Mouse (Mus musculus) hindbrain, embryonic 14.5 days (tissue): Measurements from ENCODE around the gene Grk5. TPM values are rescaled to one million over a fixed set of nuclear protein-coding genes. Genes with fewer than 3 reads are reported as not detected.

ENCODE experiments used
- ATAC-seq: fragments of 200-750 bp; cut with Nextera tagmentation; 2 replicates; pipeline ENCODE4 v1.8.0; 2017; ENCODE audit warnings: moderate number of reproducible peaks, mild to moderate bottlenecking, moderate TSS enrichment, moderate library complexity; ENCODE audit not compliant: low FRiP score
- DNase-seq: peaks from one replicate; pipeline ENCODE4 v3.0.0-alpha.2; 2015; ENCODE audit warnings: low spot score
- H3K27ac ChIP-seq: fragments of 300-500 bp; sonication (generic); 2 replicates; pipeline ENCODE4 v1.5.1; 2014; ENCODE audit warnings: mild to moderate bottlenecking, moderate library complexity
- H3K27me3 ChIP-seq: fragments of 300-500 bp; sonication (generic); 2 replicates; pipeline ENCODE4 v1.6.1; 2014; ENCODE audit warnings: mild to moderate bottlenecking, low read length, mixed read lengths; ENCODE audit not compliant: control insufficient read depth, insufficient read depth
- H3K36me3 ChIP-seq: fragments of 300-500 bp; sonication (generic); replicated peaks from 2 replicates; pipeline ENCODE4 v1.6.1; 2014; ENCODE audit not compliant: control insufficient read depth, insufficient read depth
- H3K4me1 ChIP-seq: fragments of 300-500 bp; sonication (generic); replicated peaks from 2 replicates; pipeline ENCODE4 v1.6.1; 2014; ENCODE audit warnings: antibody characterized with exemption, low read length, mixed read lengths; ENCODE audit not compliant: control insufficient read depth, insufficient read depth
- H3K4me2 ChIP-seq: fragments of 300-500 bp; sonication (generic); replicated peaks from 2 replicates; pipeline ENCODE4 v1.6.1; 2014; ENCODE audit warnings: mild to moderate bottlenecking, moderate library complexity
- H3K4me3 ChIP-seq: fragments of 300-500 bp; sonication (generic); replicated peaks from 2 replicates; pipeline ENCODE4 v1.5.1; 2014; ENCODE audit warnings: mild to moderate bottlenecking, low read length
- H3K9ac ChIP-seq: fragments of 300-500 bp; sonication (generic); 2 replicates; pipeline ENCODE4 v1.6.1; 2014
- H3K9me3 ChIP-seq: fragments of 300-500 bp; sonication (generic); 2 replicates; pipeline ENCODE4 v1.6.1; 2016; ENCODE audit warnings: low read length; ENCODE audit not compliant: control insufficient read depth
- WGBS: fragments of 180-500 bp; shearing (Covaris S2); extraction: QIAGEN DNeasy Blood & Tissue Kit; methylation state at CpG from one replicate; pipeline ENCODE4 v1.1.7; 2014; 5-methylcytosine and 5-hydroxymethylcytosine counted together
- polyA plus RNA-seq: library from polyadenylated mRNA; unstranded; fragments of >200 nt; fragmentation: Nextera tagmentation; extraction: Ambion mirVana; gene quantifications from 2 replicates; pipeline ENCODE4 v1.2.1, GENCODE M21; 2014

The Grk5 gene
- polyA plus RNA-seq, 1 experiment from 2014 or later = 3.1 TPM

DNA sequence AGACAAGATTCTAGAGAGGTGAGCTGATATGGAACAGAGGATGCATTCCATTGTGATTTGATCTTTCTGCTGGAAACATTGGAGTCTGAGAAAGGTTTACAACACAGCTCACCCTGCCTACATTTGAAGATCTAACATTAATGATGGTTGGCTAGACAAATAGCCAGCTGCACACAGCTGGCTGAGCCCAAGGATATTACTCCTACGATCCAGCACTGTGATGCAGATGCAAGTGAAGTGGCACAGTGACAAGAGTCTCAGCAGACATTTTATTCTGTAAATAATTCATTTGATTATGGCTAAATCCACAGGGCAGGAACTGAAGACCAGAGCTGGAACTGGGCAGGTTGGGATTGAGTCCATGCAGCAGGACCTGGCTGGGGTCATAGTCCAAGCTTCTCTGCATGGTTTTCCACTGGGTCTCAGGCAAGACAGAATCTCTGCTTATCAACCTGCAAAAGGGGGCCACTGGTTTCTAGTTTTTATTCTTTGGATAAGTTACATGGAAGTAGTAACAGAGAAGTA is 70.2 kb downstream of the Grk5 start:
- no peak overlapping the region for H3K4me3 ChIP-seq
- H3K4me1 ChIP-seq = no peaks in the 10 kb centered on the region

GRCm38 (mm10) chr19:60962358-60963061 is 73.0 kb downstream of the Grk5 start:
- Histone ChIP-seq H3K27ac (no peak overlapping the region), H3K4me2 (no peak overlapping the region), H3K9ac (no peak overlapping the region), H3K27me3 (no peaks in the 10 kb centered on the region), H3K4me1 (no peaks in the 10 kb centered on the region), H3K36me3 (no peaks in the 10 kb centered on the region), H3K4me3 (no peak overlapping the region), H3K9me3 (no peaks in the 10 kb centered on the region)
- DNase-seq (no peak), ATAC-seq (no peak)
- WGBS = 92% methylated on average over 7 of the region's 7 CpGs

More for the DNA sequence above, 70.2 kb downstream of the Grk5 start:
- no peaks in the 10 kb centered on the region for H3K27me3 ChIP-seq
- no peaks in the 10 kb centered on the region for H3K36me3 ChIP-seq
- DNase-seq (no peak), ATAC-seq (no peak)
- no peaks in the 10 kb centered on the region for H3K9me3 ChIP-seq
- no peak overlapping the region for H3K4me2 ChIP-seq
- WGBS = 83% methylated on average over 1 of the region's 1 CpGs
- no peak overlapping the region for H3K27ac ChIP-seq
- no peak overlapping the region for H3K9ac ChIP-seq

DNA sequence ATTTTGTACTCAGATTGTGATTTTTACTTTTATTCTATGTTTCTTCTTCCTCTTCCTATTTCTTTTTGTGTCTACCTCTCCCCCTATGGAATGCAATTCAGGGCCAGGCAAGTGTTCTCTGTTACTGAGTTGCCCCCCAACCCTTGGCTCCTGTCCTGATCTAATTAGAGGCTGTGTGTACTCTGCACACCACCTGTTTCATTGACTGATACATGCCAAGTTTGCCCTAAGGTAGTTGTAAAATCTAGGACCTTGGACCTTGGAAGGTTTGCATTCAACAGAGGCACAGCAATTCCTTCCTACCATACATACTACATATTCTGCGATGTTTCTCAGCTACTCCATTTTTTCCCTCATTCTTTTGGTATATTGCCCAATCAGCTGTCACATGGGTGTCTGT is 78.4 kb downstream of the Grk5 start:
- Histone ChIP-seq H3K36me3 (no peaks in the 10 kb centered on the region), H3K9ac (no peak overlapping the region), H3K4me1 (no peaks in the 10 kb centered on the region), H3K27ac (no peak overlapping the region), H3K27me3 (no peaks in the 10 kb centered on the region), H3K9me3 (no peaks in the 10 kb centered on the region), H3K4me3 (no peak overlapping the region), H3K4me2 (no peak overlapping the region)
- WGBS = 92% methylated on average over 1 of the region's 1 CpGs
- no peak for DNase-seq
- no peak for ATAC-seq

- DNase-seq (no peak), ATAC-seq (no peak)
- no peaks in the 10 kb centered on the region for H3K9me3 ChIP-seq
- 81% methylated on average over 3 of the region's 3 CpGs for WGBS
- no peak overlapping the region for H3K4me2 ChIP-seq
- H3K9ac ChIP-seq = no peak overlapping the region
- no peaks in the 10 kb centered on the region for H3K36me3 ChIP-seq
- no peaks in the 10 kb centered on the region for H3K4me1 ChIP-seq
- no peak overlapping the region for H3K4me3 ChIP-seq
- no peak overlapping the region for H3K27ac ChIP-seq
- H3K27me3 ChIP-seq = no peaks in the 10 kb centered on the region
Observed at GRCm38 (mm10) chr19:60970406-60970805, 80.9 kb downstream of the Grk5 start.

DNA sequence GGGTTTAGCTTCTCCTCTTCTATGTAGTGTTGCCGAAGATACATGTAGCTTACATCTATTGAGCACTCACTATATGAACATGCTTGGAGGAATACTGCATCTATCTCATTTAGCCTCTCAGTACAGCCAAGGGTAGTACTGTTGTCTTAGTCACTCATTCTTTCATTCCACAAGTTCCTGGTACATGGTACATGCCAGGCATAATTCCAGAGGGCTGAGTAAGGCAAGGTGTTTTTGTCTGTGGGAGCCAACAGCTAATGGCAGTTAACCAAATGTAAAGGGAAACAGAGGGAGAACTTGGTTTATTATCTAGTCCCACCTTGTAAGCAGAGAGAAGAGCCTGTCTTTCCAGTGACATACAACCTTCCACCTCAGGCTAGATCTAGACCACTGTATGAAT is 82.0 kb downstream of the Grk5 start:
- Histone ChIP-seq H3K27ac (no peak overlapping the region), H3K9ac (no peak overlapping the region), H3K36me3 (no peaks in the 10 kb centered on the region), H3K9me3 (no peaks in the 10 kb centered on the region), H3K27me3 (no peaks in the 10 kb centered on the region), H3K4me3 (no peak overlapping the region), H3K4me2 (no peak overlapping the region), H3K4me1 (no peaks in the 10 kb centered on the region)
- 87% methylated on average over 1 of the region's 1 CpGs for WGBS
- ATAC-seq (no peak), DNase-seq (no peak)

DNA sequence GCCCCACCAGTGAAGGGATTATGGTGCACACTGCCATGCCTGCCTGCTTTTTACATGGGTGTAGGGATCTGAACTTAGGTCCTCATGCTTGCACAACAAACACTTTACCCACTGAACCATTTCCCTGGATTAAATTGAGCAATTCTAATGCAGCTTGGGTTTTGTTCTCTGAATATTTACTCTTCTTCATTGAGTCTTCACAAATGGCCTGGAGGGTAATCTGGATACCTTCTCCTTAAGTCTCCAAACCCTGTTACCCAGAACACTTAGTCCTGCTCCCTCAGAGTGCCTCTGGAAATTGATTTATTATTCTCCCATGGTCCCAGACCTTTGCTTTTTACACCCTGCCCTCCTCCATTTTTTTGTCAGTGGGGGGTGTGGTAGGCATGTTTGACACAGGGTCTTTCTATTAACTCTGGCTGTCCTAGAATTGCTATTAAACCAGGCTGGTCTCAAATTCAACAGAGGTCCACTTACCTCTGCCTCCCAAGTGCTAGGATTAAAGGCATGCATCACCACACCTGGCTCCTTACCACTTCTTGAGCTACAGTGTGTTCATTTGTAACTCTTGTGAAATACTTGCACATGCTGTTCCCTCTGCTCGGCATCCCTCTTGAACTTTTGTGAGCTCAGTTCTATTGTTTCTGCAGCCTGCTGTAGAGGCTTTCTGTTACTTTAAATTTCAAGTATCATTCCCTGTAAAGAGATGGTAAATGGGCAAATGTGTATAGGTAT is 82.9 kb downstream of the Grk5 start:
- no peak overlapping the region for H3K9ac ChIP-seq
- no peaks in the 10 kb centered on the region for H3K27me3 ChIP-seq
- H3K27ac ChIP-seq = no peak overlapping the region
- no peak for ATAC-seq
- no peak overlapping the region for H3K4me2 ChIP-seq
- no peaks in the 10 kb centered on the region for H3K36me3 ChIP-seq
- no peaks in the 10 kb centered on the region for H3K4me1 ChIP-seq
- H3K9me3 ChIP-seq = no peaks in the 10 kb centered on the region
- DNase-seq = no peak
- 79% methylated on average over 1 of the region's 1 CpGs for WGBS
- no peak overlapping the region for H3K4me3 ChIP-seq

DNA sequence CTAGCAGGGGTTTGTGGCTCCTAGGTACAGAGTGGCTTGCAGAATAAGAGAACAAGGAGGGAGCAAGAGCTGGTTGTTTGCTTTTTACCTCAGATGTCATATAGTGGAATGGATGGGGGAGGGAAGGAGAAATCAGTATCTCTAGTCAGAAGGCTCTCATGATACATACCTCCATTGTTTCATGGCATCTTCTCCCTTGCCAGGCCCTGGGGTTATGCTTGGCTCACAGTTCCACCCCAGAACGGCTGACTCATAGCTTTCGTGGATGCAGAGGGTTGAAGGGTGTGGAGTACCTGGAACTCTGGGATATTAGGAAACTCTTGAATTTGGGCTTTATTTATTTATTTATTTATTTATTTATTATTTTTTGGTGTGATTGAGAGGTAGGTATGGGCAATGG is 84.0 kb downstream of the Grk5 start:
- Histone ChIP-seq H3K9me3 (no peaks in the 10 kb centered on the region), H3K27ac (no peak overlapping the region), H3K36me3 (no peaks in the 10 kb centered on the region), H3K9ac (no peak overlapping the region), H3K4me3 (no peak overlapping the region), H3K4me2 (no peak overlapping the region), H3K4me1 (no peaks in the 10 kb centered on the region), H3K27me3 (no peaks in the 10 kb centered on the region)
- ATAC-seq (no peak), DNase-seq (no peak)
- 96% methylated on average over 2 of the region's 2 CpGs for WGBS

DNA sequence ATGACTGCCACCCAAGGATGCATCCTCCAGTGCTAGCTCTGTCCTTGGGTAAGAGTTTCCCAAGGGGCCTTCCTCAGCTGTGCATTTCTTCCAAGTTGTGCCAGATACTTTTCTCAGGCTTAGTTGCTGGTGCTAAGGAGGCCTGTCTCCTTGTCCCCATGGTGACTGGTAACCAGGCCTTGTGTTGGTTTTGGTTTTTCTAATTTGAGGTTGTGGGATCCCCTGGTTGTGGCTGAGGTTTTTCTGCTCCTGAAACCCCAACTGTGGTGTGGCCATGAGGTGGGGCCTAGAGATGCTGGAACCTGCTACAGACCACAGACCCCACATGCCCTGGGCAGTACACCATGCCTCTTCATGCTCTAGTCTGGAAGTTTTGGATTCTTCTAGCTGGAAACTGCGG is 90.0 kb downstream of the Grk5 start:
- Histone ChIP-seq H3K4me3 (no peak overlapping the region), H3K4me1 (no peaks in the 10 kb centered on the region), H3K36me3 (no peaks in the 10 kb centered on the region), H3K9ac (no peak overlapping the region), H3K27ac (no peak overlapping the region), H3K9me3 (no peaks in the 10 kb centered on the region), H3K27me3 (no peaks in the 10 kb centered on the region), H3K4me2 (no peak overlapping the region)
- DNase-seq (no peak), ATAC-seq (no peak)
- WGBS = 97% methylated on average over 1 of the region's 1 CpGs

- H3K4me2 ChIP-seq = no peak overlapping the region
- ATAC-seq (no peak), DNase-seq (no peak)
- H3K4me1 ChIP-seq = no peaks in the 10 kb centered on the region
- WGBS = 90% methylated on average over 5 of the region's 5 CpGs
- no peaks in the 10 kb centered on the region for H3K27me3 ChIP-seq
- H3K9me3 ChIP-seq = no peaks in the 10 kb centered on the region
- H3K9ac ChIP-seq = no peak overlapping the region
- H3K36me3 ChIP-seq = no peaks in the 10 kb centered on the region
- H3K27ac ChIP-seq = no peak overlapping the region
- H3K4me3 ChIP-seq = no peak overlapping the region
Observed at GRCm38 (mm10) chr19:60981391-60981790, 91.8 kb downstream of the Grk5 start.
